Mouse (Mus musculus) midbrain, postnatal 0 days (tissue): Measurements from ENCODE around the gene Mvd. TPM values are rescaled to one million over a fixed set of nuclear protein-coding genes. Genes with fewer than 3 reads are reported as not detected.

Experiments
- ATAC-seq: fragments of 200-750 bp; cut with Nextera tagmentation; 2 replicates; pipeline ENCODE4 v1.8.0; 2017; ENCODE audit warnings: moderate number of reproducible peaks, mild to moderate bottlenecking, moderate TSS enrichment, moderate library complexity; ENCODE audit not compliant: low FRiP score
- DNase-seq: peaks from one replicate; pipeline ENCODE4 v3.0.0-alpha.2; 2015; ENCODE audit warnings: low spot score
- H3K27ac ChIP-seq: fragments of 300-500 bp; sonication (generic); 2 replicates; pipeline ENCODE4 v1.5.1; 2014; ENCODE audit warnings: low read depth, mild to moderate bottlenecking, low read length, mixed read lengths
- H3K27me3 ChIP-seq: fragments of 300-500 bp; sonication (generic); 2 replicates; pipeline ENCODE4 v1.6.1; 2014; ENCODE audit warnings: low read length, control low read depth, mixed read lengths; ENCODE audit not compliant: insufficient read depth
- H3K36me3 ChIP-seq: fragments of 300-500 bp; sonication (generic); 2 replicates; pipeline ENCODE4 v1.6.1; 2014; ENCODE audit warnings: low read length, control low read depth, mixed read lengths; ENCODE audit not compliant: insufficient read depth
- H3K4me1 ChIP-seq: fragments of 300-500 bp; sonication (generic); 2 replicates; pipeline ENCODE4 v1.6.1; 2014; ENCODE audit warnings: mild to moderate bottlenecking, control low read depth, antibody characterized with exemption, low read length, mixed read lengths; ENCODE audit not compliant: insufficient read depth
- H3K4me2 ChIP-seq: fragments of 300-500 bp; sonication (generic); 2 replicates; pipeline ENCODE4 v1.6.1; 2014; ENCODE audit warnings: low read depth, mild to moderate bottlenecking, low read length, mixed read lengths; ENCODE audit not compliant: poor library complexity, severe bottlenecking
- H3K4me3 ChIP-seq: fragments of 300-500 bp; sonication (generic); 2 replicates; pipeline ENCODE4 v1.5.1; 2014; ENCODE audit warnings: low read depth, mild to moderate bottlenecking, low read length, moderate library complexity
- H3K9ac ChIP-seq: fragments of 300-500 bp; sonication (generic); replicated peaks from 2 replicates; pipeline ENCODE4 v1.6.1; 2014; ENCODE audit warnings: mild to moderate bottlenecking, low read length, moderate library complexity, mixed read lengths; ENCODE audit not compliant: poor library complexity, severe bottlenecking
- H3K9me3 ChIP-seq: fragments of 300-500 bp; sonication (generic); 2 replicates; pipeline ENCODE4 v1.6.1; 2016; ENCODE audit warnings: low read length, control low read depth
- CTCF ChIP-seq: IDR thresholded peaks from 2 replicates; pipeline ENCODE4 v1.5.1; 2016; ENCODE audit warnings: antibody characterized with exemption, mild to moderate bottlenecking
- WGBS: fragments of 180-500 bp; shearing (Covaris S2); extraction: QIAGEN DNeasy Blood & Tissue Kit; methylation state at CpG from one replicate; pipeline ENCODE4 v1.1.7; 2014; 5-methylcytosine and 5-hydroxymethylcytosine counted together
- polyA plus RNA-seq: library from polyadenylated mRNA; unstranded; fragments of >200 nt; fragmentation: Nextera tagmentation; extraction: Ambion mirVana; gene quantifications from 2 replicates; pipeline ENCODE4 v1.2.1, GENCODE M21; 2015
- total RNA-seq: library from RNA; depleted of rRNA; stranded (reverse); fragments of >200 nt; gene quantifications from 2 replicates; pipeline ENCODE4 v1.2.3, GENCODE M21; 2014

The Mvd gene
- total and polyA plus RNA-seq, 2 experiments from 2014 or later: 62.1 to 94.5 TPM

DNA sequence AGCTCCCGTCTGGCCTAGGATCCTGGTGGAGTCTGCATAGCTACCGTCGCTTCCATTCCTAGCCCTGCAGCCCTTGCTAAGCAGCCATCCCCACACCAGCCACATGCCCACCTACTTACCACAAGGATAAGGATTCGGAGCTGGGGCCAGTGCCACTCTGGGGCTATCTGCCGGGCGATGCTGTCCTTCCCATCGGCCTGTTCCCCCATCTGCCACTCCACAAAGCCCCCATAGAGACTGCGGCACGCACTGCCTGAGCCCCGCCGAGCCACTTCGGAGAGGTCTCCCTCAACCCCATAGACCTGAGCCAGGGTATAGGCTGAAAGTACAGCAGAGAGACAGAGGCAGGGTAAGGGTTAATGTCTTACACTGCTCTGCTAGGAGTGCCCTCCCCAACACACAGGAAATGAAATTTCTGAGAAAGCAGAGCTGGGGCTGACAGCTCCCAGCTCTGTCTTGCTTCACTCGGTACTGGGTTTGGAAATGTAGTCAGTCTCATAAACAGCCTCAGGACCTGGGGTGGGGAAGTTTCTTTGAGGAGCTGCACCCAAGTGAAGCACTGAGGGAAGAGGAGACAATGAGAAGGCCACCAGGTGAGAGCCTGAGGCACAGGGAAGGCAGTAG, 5.4 kb downstream of the Mvd start:
- no peak for TF ChIP-seq CTCF
- Histone ChIP-seq H3K4me1 (peaks cover 5% of the 10 kb centered on the region; the same call in 1 of the 2 replicates), H3K36me3 (peaks cover 48% of the 10 kb centered on the region), H3K9me3 (no peaks in the 10 kb centered on the region), H3K27ac (no peak overlapping the region), H3K4me2 (no peak overlapping the region), H3K4me3 (no peak overlapping the region), H3K9ac (no peak overlapping the region), H3K27me3 (no peaks in the 10 kb centered on the region)
- ATAC-seq (no peak), DNase-seq (no peak)
- 95% methylated on average over 13 of the region's 13 CpGs for WGBS

- H3K27me3 ChIP-seq: no peaks in the 10 kb centered on the region
- 90% methylated on average over 20 of the region's 20 CpGs for WGBS
- H3K4me2 ChIP-seq: no peak overlapping the region
- DNase-seq (no peak), ATAC-seq (no peak)
- no peak for TF ChIP-seq CTCF
- peaks cover 48% of the 10 kb centered on the region for H3K36me3 ChIP-seq
- H3K9me3 ChIP-seq: no peaks in the 10 kb centered on the region
- no peak overlapping the region for H3K27ac ChIP-seq
- H3K4me3 ChIP-seq: no peak overlapping the region
- no peak overlapping the region for H3K9ac ChIP-seq
- no peaks in the 10 kb centered on the region for H3K4me1 ChIP-seq
Observed at GRCm38 (mm10) chr8:122436586-122437125, 6.6 kb downstream of the Mvd start.

- Histone ChIP-seq H3K27ac (no peak overlapping the region), H3K9ac (no peak overlapping the region), H3K36me3 (peaks cover 48% of the 10 kb centered on the region), H3K4me1 (no peaks in the 10 kb centered on the region), H3K27me3 (no peaks in the 10 kb centered on the region), H3K4me3 (no peak overlapping the region), H3K9me3 (no peaks in the 10 kb centered on the region), H3K4me2 (no peak overlapping the region)
- 97% methylated on average over 9 of the region's 9 CpGs for WGBS
- DNase-seq (no peak), ATAC-seq (no peak)
- no peak for TF ChIP-seq CTCF
Observed at GRCm38 (mm10) chr8:122436146-122436545, 7.1 kb downstream of the Mvd start.

- H3K9me3 ChIP-seq: no peaks in the 10 kb centered on the region
Observed at GRCm38 (mm10) chr8:122435375-122435774, 7.8 kb downstream of the Mvd start.

DNA sequence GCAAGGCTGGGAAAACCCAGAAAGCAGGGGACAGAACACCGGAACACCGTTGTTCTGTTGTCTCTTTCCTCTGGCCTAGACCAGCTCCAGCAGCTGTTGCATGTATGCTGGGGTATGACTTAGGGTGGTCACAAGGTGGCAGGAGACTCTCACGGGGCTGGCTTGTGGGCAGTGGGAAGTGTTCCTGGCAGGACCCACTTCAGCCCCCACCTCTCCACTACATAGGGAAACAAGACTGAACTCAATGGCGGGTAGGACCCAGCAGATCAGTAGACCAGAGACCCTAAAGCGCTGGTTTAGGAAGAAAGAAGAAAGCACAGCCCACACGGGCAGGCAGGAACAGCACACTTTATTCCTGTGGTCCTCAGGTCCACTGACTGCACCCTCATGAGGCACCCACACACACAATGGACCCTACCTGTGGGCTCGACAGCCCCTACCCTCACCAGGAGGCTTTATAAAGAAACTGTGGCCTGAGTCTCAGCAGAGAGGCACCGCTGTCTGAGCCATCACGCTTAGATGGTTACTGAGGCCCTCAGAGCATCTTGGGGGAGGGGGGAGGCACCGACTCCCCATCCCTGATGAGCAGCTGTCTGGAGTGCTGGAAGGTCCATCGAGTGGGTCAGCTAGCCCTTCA, 9.8 kb downstream of the Mvd start:
- no peaks in the 10 kb centered on the region for H3K27me3 ChIP-seq
- H3K27ac ChIP-seq: no peak overlapping the region
- H3K36me3 ChIP-seq: peaks cover 39% of the 10 kb centered on the region
- no peaks in the 10 kb centered on the region for H3K9me3 ChIP-seq
- no peak overlapping the region for H3K9ac ChIP-seq
- no peaks in the 10 kb centered on the region for H3K4me1 ChIP-seq
- ATAC-seq (peak; percentile 11; the same call in 1 of the 2 replicates), DNase-seq (no peak)
- no peak overlapping the region for H3K4me3 ChIP-seq
- WGBS: 71% methylated on average over 11 of the region's 11 CpGs
- no peak overlapping the region for H3K4me2 ChIP-seq
- peak; percentile 42 for TF ChIP-seq CTCF

More at GRCm38 (mm10) chr8:122435375-122435774, 7.8 kb downstream of the Mvd start:
- Histone ChIP-seq H3K4me3 (no peak overlapping the region), H3K36me3 (peaks cover 48% of the 10 kb centered on the region), H3K4me2 (no peak overlapping the region), H3K27me3 (no peaks in the 10 kb centered on the region), H3K4me1 (no peaks in the 10 kb centered on the region), H3K27ac (no peak overlapping the region), H3K9ac (no peak overlapping the region)
- TF ChIP-seq CTCF: peak; percentile 64
- ATAC-seq (no peak), DNase-seq (no peak)
- WGBS: 93% methylated on average over 6 of the region's 6 CpGs
